Mouse (Mus musculus) heart, adult 2 months (tissue): ENCODE results near the gene Inafm1.

Experiments used
- CTCF ChIP-seq: fragments of 200-600 bp; IDR thresholded peaks from 2 replicates; pipeline ENCODE4 v1.8.1; 2022; ENCODE audit warnings: antibody characterized with exemption, mild to moderate bottlenecking, moderate library complexity
- POLR2A ChIP-seq: fragments of 200-500 bp; IDR thresholded peaks from 2 replicates; pipeline ENCODE4 v1.6.1; 2011; ENCODE audit warnings: mild to moderate bottlenecking, low read depth, low read length, control low read depth; ENCODE audit not compliant: insufficient read depth

GRCm38 (mm10) chr7:16317094-16317493 lies 43.7 kb upstream of the Inafm1 start:
- no peak for TF ChIP-seq CTCF
- TF ChIP-seq POLR2A, result no peak
